Mouse (Mus musculus): ENCODE data around the gene Cbr4. TPM values are rescaled to one million over a fixed set of nuclear protein-coding genes. Genes with fewer than 3 reads are reported as not detected.
A peak's percentile ranks its signal among the peaks of the same experiment; 100 is the strongest.

The Cbr4 gene
- polyA plus RNA-seq (2015; fragmentation: Nextera tagmentation; extraction: Ambion mirVana), result 36.7 and 38.7 TPM in 2 replicates

DNA sequence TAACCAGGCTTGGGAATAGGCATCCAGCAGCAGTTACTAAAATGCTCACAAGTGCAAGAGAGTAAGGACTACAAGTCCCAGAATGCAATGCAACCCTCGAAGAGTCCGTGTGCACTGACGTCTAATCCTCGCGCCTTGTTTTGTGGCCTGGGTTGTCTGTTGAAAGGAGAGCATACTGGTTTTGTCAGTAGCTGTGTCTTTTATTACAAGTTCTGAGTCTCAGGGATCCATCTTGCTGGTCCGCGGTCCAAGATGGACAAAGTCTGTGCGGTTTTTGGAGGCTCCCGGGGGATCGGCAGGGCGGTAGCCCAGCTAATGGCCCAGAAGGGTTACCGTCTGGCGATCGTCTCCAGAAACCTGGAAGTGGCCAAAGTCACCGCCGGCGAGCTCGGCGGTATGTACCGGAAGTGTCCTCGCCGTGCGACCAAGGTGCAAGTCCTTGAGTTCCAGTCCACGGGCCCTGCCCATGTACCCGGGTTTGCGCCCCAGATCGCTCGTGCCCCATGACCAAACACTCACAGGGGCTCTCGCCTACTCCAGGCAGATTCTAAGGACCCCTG lies at the start of gene Cbr4:
Gene Cbr4, plus strand, starts transcription at position 138 of the 560 bp plus-strand sequence.
- H3K27me3 ChIP-seq (replicated peaks; ENCODE audit: control insufficient read depth, insufficient read depth, low read length), result no peaks in the 10 kb centered on the region
- peak within 1 kb of the TSS; percentile 88 for H3K9ac ChIP-seq (ENCODE audit: low read depth, low read length)
- peak within 1 kb of the TSS; percentile 68 for H3K4me3 ChIP-seq (ENCODE audit: low read length)
- H3K4me2 ChIP-seq (ENCODE audit: low read depth, low read length), result peak within 1 kb of the TSS; percentile 72
- H3K36me3 ChIP-seq (ENCODE audit: control insufficient read depth, insufficient read depth, low read length), result no peaks in the 10 kb centered on the region
- no peaks in the 10 kb centered on the region for H3K9me3 ChIP-seq (ENCODE audit: control insufficient read depth, low read length)
- under 1% methylated on average over 29 of the region's 29 CpGs for WGBS
- H3K4me1 ChIP-seq (ENCODE audit: control insufficient read depth, insufficient read depth, low read length), result no peaks in the 10 kb centered on the region
- peak within 1 kb of the TSS; percentile 96 for H3K27ac ChIP-seq (ENCODE audit: low read length)
- peak; percentile 96 for ATAC-seq

DNA sequence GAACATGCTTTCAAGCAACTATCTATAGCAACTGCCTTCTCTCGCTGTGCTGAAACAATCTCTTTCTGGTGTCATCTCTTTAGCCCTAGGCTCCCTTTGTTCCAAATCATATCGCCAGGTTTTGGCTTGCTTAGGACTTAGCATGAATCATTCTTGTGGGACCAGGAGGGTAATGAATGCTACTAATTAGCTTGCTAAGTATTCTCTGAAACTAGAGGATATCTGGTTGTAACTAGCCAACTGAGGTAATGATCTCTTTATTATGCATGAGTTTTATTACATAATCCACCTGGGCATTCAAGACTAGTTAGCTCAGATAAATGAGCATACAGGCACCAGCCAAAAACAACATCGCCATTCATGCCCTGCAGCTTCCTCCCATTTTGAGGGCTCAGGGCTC lies 44.5 kb upstream of the Cbr4 start:
- no peak overlapping the region for H3K4me2 ChIP-seq (ENCODE audit: low read depth, low read length)
- H3K27me3 ChIP-seq (replicated peaks; ENCODE audit: control insufficient read depth, insufficient read depth, low read length), result no peaks in the 10 kb centered on the region
- H3K36me3 ChIP-seq (ENCODE audit: control insufficient read depth, insufficient read depth, low read length), result no peaks in the 10 kb centered on the region
- no peaks in the 10 kb centered on the region for H3K4me1 ChIP-seq (ENCODE audit: control insufficient read depth, insufficient read depth, low read length)
- H3K9ac ChIP-seq (ENCODE audit: low read depth, low read length), result no peak overlapping the region
- peaks cover 6% of the 10 kb centered on the region for H3K9me3 ChIP-seq (ENCODE audit: control insufficient read depth, low read length)
- no peak overlapping the region for H3K27ac ChIP-seq (ENCODE audit: low read length)
- no peak overlapping the region for H3K4me3 ChIP-seq (ENCODE audit: low read length)
- WGBS, result 91% methylated on average over 3 of the region's 3 CpGs
- no peak for ATAC-seq

DNA sequence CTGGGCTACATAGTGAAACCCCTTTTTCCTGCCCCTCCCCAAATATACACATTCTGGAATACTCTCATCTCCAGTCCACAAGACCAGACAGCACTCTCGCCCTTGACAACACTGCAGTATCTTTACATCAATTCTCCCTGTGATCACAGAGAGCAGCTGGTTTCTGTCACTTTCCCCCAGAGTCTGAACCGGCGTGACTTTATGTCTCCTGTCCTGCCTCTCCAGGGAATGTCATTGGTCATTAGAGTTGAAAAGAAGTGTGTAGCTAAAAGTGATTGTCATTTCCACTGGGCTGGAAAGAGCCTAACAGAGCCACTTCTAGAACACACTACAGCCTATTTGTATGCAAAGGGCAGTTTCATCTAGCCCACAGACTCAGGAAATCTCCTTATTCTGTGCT lies 43.2 kb upstream of the Cbr4 start:
- Histone ChIP-seq H3K4me3 (ENCODE audit: low read length) (no peak overlapping the region), H3K9ac (ENCODE audit: low read depth, low read length) (no peak overlapping the region), H3K27ac (ENCODE audit: low read length) (no peak overlapping the region), H3K4me2 (ENCODE audit: low read depth, low read length) (no peak overlapping the region), H3K9me3 (ENCODE audit: control insufficient read depth, low read length) (peaks cover 2% of the 10 kb centered on the region; the same call in 1 of the 2 replicates), H3K4me1 (ENCODE audit: control insufficient read depth, insufficient read depth, low read length) (no peaks in the 10 kb centered on the region), H3K36me3 (ENCODE audit: control insufficient read depth, insufficient read depth, low read length) (no peaks in the 10 kb centered on the region), H3K27me3 (replicated peaks; ENCODE audit: control insufficient read depth, insufficient read depth, low read length) (no peaks in the 10 kb centered on the region)
- 48% methylated on average over 3 of the region's 3 CpGs for WGBS
- no peak for ATAC-seq

DNA sequence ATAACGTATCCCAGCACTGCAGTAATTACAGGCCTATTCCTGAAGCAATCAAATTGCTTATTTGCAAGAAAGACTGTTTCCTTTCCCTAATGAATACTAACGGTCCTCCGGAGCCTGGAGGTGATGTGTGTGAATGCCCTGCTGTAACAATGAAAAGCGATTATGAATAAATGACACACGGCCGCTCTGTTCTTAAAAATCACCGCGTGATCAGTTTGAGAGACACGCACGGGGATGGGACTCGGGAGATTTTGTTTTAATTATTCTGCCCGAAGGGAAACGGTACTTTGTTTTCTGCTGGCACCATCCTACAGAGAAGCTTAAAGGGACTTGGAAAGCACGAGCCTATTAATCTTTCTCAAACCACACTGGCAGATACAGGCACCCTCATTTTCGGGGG lies 41.2 kb upstream of the Cbr4 start:
- Histone ChIP-seq H3K4me1 (ENCODE audit: control insufficient read depth, insufficient read depth, low read length) (no peaks in the 10 kb centered on the region), H3K4me2 (ENCODE audit: low read depth, low read length) (no peak overlapping the region), H3K27me3 (replicated peaks; ENCODE audit: control insufficient read depth, insufficient read depth, low read length) (no peaks in the 10 kb centered on the region), H3K9ac (ENCODE audit: low read depth, low read length) (no peak overlapping the region), H3K27ac (ENCODE audit: low read length) (no peak overlapping the region), H3K9me3 (ENCODE audit: control insufficient read depth, low read length) (peaks cover 2% of the 10 kb centered on the region; the same call in 1 of the 2 replicates), H3K36me3 (ENCODE audit: control insufficient read depth, insufficient read depth, low read length) (no peaks in the 10 kb centered on the region), H3K4me3 (ENCODE audit: low read length) (no peak overlapping the region)
- WGBS, result 68% methylated on average over 15 of the region's 15 CpGs
- ATAC-seq, result no peak

DNA sequence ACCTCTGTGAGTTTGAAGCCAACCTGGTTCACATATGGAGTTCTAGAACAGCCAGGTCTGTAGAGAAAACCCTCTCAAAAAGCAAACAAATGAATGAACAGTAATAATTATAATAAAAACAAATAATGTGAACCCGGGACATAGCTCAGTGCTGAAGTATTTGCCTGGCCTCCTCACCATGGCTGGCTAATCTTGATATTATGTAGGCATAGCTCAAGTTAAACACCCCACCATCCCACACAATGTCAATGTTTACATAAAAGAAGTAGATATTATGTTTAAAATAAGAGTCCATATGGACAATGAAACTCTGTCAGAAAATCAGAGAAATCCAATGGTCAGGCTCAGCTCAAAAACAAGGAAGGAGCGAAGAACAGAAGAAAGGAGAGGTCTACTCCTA lies 39.4 kb upstream of the Cbr4 start:
- H3K4me3 ChIP-seq (ENCODE audit: low read length), result no peak overlapping the region
- 60% methylated on average over 2 of the region's 2 CpGs for WGBS
- no peak overlapping the region for H3K27ac ChIP-seq (ENCODE audit: low read length)
- H3K4me2 ChIP-seq (ENCODE audit: low read depth, low read length), result no peak overlapping the region
- H3K36me3 ChIP-seq (ENCODE audit: control insufficient read depth, insufficient read depth, low read length), result no peaks in the 10 kb centered on the region
- no peak overlapping the region for H3K9ac ChIP-seq (ENCODE audit: low read depth, low read length)
- H3K9me3 ChIP-seq (ENCODE audit: control insufficient read depth, low read length), result peaks cover 2% of the 10 kb centered on the region; the same call in 1 of the 2 replicates
- no peaks in the 10 kb centered on the region for H3K4me1 ChIP-seq (ENCODE audit: control insufficient read depth, insufficient read depth, low read length)
- H3K27me3 ChIP-seq (replicated peaks; ENCODE audit: control insufficient read depth, insufficient read depth, low read length), result no peaks in the 10 kb centered on the region
- no peak for ATAC-seq

DNA sequence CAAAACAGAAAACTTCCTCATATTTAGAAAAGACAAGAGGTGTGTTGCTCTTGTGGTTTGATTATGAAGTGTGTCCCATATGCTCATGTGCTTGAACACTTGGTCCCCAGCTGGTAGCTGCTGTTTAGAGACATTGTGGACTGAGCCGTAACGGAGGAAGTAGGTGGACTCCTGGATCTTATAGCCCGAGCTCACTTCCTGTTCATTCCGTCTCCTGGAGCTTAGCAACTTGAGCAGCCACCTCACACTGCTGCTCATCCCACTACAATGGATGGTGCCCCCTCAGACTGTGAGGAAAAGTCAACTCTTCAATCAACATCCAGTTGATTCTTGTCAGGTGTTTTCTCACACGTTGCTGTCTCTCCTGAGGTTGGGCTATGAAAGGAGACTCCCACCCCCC lies 38.7 kb upstream of the Cbr4 start:
- H3K27me3 ChIP-seq (replicated peaks; ENCODE audit: control insufficient read depth, insufficient read depth, low read length), result no peaks in the 10 kb centered on the region
- 56% methylated on average over 5 of the region's 5 CpGs for WGBS
- ATAC-seq, result no peak
- H3K9ac ChIP-seq (ENCODE audit: low read depth, low read length), result no peak overlapping the region
- H3K4me2 ChIP-seq (ENCODE audit: low read depth, low read length), result no peak overlapping the region
- H3K36me3 ChIP-seq (ENCODE audit: control insufficient read depth, insufficient read depth, low read length), result no peaks in the 10 kb centered on the region
- no peak overlapping the region for H3K27ac ChIP-seq (ENCODE audit: low read length)
- no peaks in the 10 kb centered on the region for H3K4me1 ChIP-seq (ENCODE audit: control insufficient read depth, insufficient read depth, low read length)
- peaks cover 2% of the 10 kb centered on the region; the same call in 1 of the 2 replicates for H3K9me3 ChIP-seq (ENCODE audit: control insufficient read depth, low read length)
- H3K4me3 ChIP-seq (ENCODE audit: low read length), result no peak overlapping the region

DNA sequence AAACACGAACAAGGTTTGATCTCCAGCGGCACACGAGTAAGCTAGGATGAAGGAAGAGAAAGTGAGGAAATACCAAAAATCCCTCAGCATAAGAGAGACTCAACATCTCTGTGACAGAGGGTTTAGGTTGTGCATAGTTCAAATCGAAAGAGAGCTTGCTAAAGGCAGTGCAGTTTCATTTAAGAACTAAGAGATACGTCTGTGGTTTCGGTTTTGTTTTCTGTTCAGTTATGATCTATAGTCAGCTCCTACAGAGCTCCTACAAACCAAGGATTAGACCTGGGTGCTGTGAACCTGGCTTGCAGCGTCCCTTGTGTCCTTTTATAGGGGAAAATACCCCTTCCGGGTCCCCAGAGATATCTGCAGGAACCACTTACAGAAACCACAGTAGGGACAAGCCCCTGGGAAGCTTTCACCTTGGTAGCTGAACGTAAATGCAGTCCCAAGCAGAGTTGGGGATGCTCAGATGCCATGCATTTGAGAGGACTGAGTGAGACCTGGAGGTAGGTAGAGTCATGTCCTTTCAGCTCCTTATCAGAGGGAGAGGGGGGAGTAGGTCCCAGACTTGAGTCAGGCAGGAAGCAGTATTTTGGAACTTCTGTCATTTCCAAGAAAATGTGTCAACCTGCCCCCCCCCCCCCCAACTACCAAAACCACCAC lies 36.5 kb upstream of the Cbr4 start:
- H3K36me3 ChIP-seq (ENCODE audit: control insufficient read depth, insufficient read depth, low read length), result no peaks in the 10 kb centered on the region
- H3K4me2 ChIP-seq (ENCODE audit: low read depth, low read length), result no peak overlapping the region
- WGBS, result 82% methylated on average over 9 of the region's 9 CpGs
- no peak overlapping the region for H3K9ac ChIP-seq (ENCODE audit: low read depth, low read length)
- H3K4me1 ChIP-seq (ENCODE audit: control insufficient read depth, insufficient read depth, low read length), result no peaks in the 10 kb centered on the region
- H3K27ac ChIP-seq (ENCODE audit: low read length), result no peak overlapping the region
- H3K9me3 ChIP-seq (ENCODE audit: control insufficient read depth, low read length), result peaks cover 2% of the 10 kb centered on the region; the same call in 1 of the 2 replicates
- ATAC-seq, result no peak
- no peaks in the 10 kb centered on the region for H3K27me3 ChIP-seq (replicated peaks; ENCODE audit: control insufficient read depth, insufficient read depth, low read length)
- no peak overlapping the region for H3K4me3 ChIP-seq (ENCODE audit: low read length)

DNA sequence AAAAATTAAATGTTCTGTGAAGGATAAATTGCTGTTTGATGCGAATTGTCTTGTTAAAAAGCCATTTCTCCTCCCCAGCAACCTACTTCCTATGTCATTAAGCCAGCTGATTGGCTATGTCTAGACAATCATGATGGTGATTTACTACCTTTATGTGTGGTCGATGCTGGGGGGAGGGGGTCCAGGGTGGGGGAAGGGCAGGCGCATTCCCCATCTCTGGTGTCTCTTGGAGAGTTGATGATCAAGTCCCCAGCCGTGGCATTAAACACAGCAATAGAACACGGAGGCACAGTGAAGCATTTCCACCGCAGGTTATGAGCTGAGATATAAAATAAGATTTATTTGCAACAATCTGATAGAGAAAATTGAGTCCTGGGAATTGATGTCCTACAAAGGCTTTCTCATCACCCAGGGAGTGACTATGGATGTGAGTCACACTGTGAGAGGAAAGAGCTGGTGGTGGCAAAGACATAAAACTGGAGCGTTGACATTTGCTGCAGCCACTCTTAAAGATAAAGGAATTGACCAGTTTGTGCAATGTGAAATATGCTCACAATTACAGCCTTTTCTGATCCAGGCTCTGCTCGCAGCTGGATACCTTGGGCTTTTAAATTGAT lies 35.7 kb upstream of the Cbr4 start:
- Histone ChIP-seq H3K27me3 (replicated peaks; ENCODE audit: control insufficient read depth, insufficient read depth, low read length) (no peaks in the 10 kb centered on the region), H3K36me3 (ENCODE audit: control insufficient read depth, insufficient read depth, low read length) (no peaks in the 10 kb centered on the region), H3K9me3 (ENCODE audit: control insufficient read depth, low read length) (no peaks in the 10 kb centered on the region), H3K27ac (ENCODE audit: low read length) (no peak overlapping the region), H3K4me2 (ENCODE audit: low read depth, low read length) (no peak overlapping the region), H3K9ac (ENCODE audit: low read depth, low read length) (no peak overlapping the region), H3K4me1 (ENCODE audit: control insufficient read depth, insufficient read depth, low read length) (no peaks in the 10 kb centered on the region), H3K4me3 (ENCODE audit: low read length) (no peak overlapping the region)
- WGBS, result 71% methylated on average over 8 of the region's 8 CpGs
- no peak for ATAC-seq

DNA sequence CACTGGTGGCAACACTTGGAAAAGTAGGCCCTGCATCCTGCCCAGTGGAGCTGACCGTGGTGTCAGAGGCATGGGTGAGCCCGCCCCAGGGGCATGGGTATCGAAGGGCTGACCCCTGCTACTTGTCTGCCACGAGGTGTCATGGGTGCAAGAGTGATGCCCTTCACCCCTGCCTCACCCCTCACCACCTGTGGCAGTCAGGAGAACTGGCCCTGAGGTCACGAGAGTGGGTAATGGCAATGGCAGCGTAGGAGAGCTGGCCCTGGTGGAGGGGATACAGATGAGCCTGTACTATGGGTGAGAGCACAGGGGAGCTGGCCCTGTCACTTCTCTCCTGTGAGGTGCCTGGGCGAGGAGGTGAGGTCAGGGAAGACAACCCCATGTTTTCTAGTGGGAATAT lies 27.8 kb upstream of the Cbr4 start:
- H3K4me2 ChIP-seq (ENCODE audit: low read depth, low read length), result no peak overlapping the region
- ATAC-seq, result no peak
- H3K4me1 ChIP-seq (ENCODE audit: control insufficient read depth, insufficient read depth, low read length), result no peaks in the 10 kb centered on the region
- 84% methylated on average over 7 of the region's 7 CpGs for WGBS
- H3K4me3 ChIP-seq (ENCODE audit: low read length), result no peak overlapping the region
- H3K27ac ChIP-seq (ENCODE audit: low read length), result no peak overlapping the region
- H3K27me3 ChIP-seq (replicated peaks; ENCODE audit: control insufficient read depth, insufficient read depth, low read length), result no peaks in the 10 kb centered on the region
- H3K9me3 ChIP-seq (ENCODE audit: control insufficient read depth, low read length), result no peaks in the 10 kb centered on the region
- H3K9ac ChIP-seq (ENCODE audit: low read depth, low read length), result no peak overlapping the region
- no peaks in the 10 kb centered on the region for H3K36me3 ChIP-seq (ENCODE audit: control insufficient read depth, insufficient read depth, low read length)
